Mouse (Mus musculus) midbrain, embryonic 14.5 days (tissue): ENCODE results near the gene Tat. TPM values are rescaled to one million over a fixed set of nuclear protein-coding genes. Genes with fewer than 3 reads are reported as not detected.
A peak's percentile ranks its signal among the peaks of the same experiment; 100 is the strongest.
"Not testable (repeated sequence)": the region's sequence is repeated elsewhere in the genome, so short reads cannot be mapped to it uniquely, and the experiment has no call there.

Experiments used
- ATAC-seq: fragments of 200-750 bp; cut with Nextera tagmentation; 2 replicates; pipeline ENCODE4 v1.8.0; 2017; ENCODE audit warnings: moderate number of reproducible peaks, moderate library complexity; ENCODE audit not compliant: low FRiP score, low TSS enrichment
- DNase-seq: peaks from one replicate; pipeline ENCODE4 v3.0.0-alpha.2; 2015
- H3K27ac ChIP-seq: fragments of 300-500 bp; sonication (generic); replicated peaks from 2 replicates; pipeline ENCODE4 v1.5.1; 2014; ENCODE audit warnings: mild to moderate bottlenecking, low read depth, low read length, moderate library complexity
- H3K27me3 ChIP-seq: fragments of 300-500 bp; sonication (generic); 2 replicates; pipeline ENCODE4 v1.6.1; 2014; ENCODE audit warnings: low read length, control low read depth, mixed read lengths; ENCODE audit not compliant: control insufficient read depth, insufficient read depth
- H3K36me3 ChIP-seq: fragments of 300-500 bp; sonication (generic); 2 replicates; pipeline ENCODE4 v1.6.1; 2014; ENCODE audit warnings: low read length, control low read depth; ENCODE audit not compliant: control insufficient read depth, insufficient read depth
- H3K4me1 ChIP-seq: fragments of 300-500 bp; sonication (generic); 2 replicates; pipeline ENCODE4 v1.6.1; 2014; ENCODE audit warnings: mild to moderate bottlenecking, antibody characterized with exemption, low read length, control low read depth; ENCODE audit not compliant: control insufficient read depth, insufficient read depth
- H3K4me2 ChIP-seq: fragments of 300-500 bp; sonication (generic); 2 replicates; pipeline ENCODE4 v1.6.1; 2014; ENCODE audit warnings: mild to moderate bottlenecking, low read length, moderate library complexity
- H3K4me3 ChIP-seq: fragments of 300-500 bp; sonication (generic); replicated peaks from 2 replicates; pipeline ENCODE4 v1.5.1; 2014; ENCODE audit warnings: low read depth, low read length
- H3K9ac ChIP-seq: fragments of 300-500 bp; sonication (generic); replicated peaks from 2 replicates; pipeline ENCODE4 v1.6.1; 2014; ENCODE audit warnings: mild to moderate bottlenecking, low read length, moderate library complexity
- H3K9me3 ChIP-seq: fragments of 300-500 bp; sonication (generic); 2 replicates; pipeline ENCODE4 v1.6.1; 2016; ENCODE audit warnings: low read length, control low read depth, mixed read lengths; ENCODE audit not compliant: control insufficient read depth
- WGBS: fragments of 180-500 bp; shearing (Covaris S2); extraction: QIAGEN DNeasy Blood & Tissue Kit; methylation state at CpG from one replicate; pipeline ENCODE4 v1.1.7; 2014; 5-methylcytosine and 5-hydroxymethylcytosine counted together
- polyA plus RNA-seq: library from polyadenylated mRNA; unstranded; fragments of >200 nt; fragmentation: Nextera tagmentation; extraction: Ambion mirVana; gene quantifications from 2 replicates; pipeline ENCODE4 v1.2.1, GENCODE M21; 2014

Gene Tat
- polyA plus RNA-seq, 1 experiment from 2014 or later: not detected

DNA sequence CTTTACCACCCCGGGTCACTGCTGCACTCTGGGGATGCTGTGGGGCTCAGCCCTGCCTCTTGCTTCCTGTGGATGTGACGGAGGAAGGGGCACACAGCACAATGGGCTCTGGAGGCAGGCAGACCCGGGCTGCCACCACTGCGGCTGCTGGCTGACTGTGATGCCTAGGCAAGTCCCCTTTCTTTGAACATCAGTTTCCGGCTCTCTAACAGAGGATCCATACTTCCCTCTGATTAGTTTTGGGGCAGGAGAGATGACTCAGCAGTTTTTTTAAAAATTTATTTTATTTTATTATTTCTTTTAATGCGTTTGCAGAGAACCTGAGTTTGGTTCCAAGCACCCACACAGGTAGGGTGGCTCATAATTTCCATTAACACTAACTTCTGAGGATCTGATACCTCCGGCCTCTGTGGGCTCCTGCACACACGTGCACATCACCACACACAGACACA, 18.8 kb downstream of the Tat start:
- Histone ChIP-seq H3K4me1 (peaks cover 5% of the 10 kb centered on the region), H3K27me3 (no peaks in the 10 kb centered on the region), H3K36me3 (no peaks in the 10 kb centered on the region), H3K27ac (no peak overlapping the region), H3K9me3 (no peaks in the 10 kb centered on the region), H3K4me2 (no peak overlapping the region), H3K4me3 (no peak overlapping the region), H3K9ac (no peak overlapping the region)
- DNase-seq: no peak
- WGBS: 68% methylated on average over 8 of the region's 8 CpGs
- ATAC-seq: no peak

- H3K27ac ChIP-seq: no peak overlapping the region
- no peaks in the 10 kb centered on the region for H3K36me3 ChIP-seq
- ATAC-seq: no peak
- WGBS: 37% methylated on average over 5 of the region's 5 CpGs
- H3K9ac ChIP-seq: no peak overlapping the region
- no peaks in the 10 kb centered on the region for H3K9me3 ChIP-seq
- no peak overlapping the region for H3K4me3 ChIP-seq
- H3K27me3 ChIP-seq: no peaks in the 10 kb centered on the region
- peaks cover 5% of the 10 kb centered on the region for H3K4me1 ChIP-seq
- no peak overlapping the region for H3K4me2 ChIP-seq
- DNase-seq: peak; percentile 62
These were observed 20.6 kb downstream of the Tat start for GRCm38 (mm10) chr8:110010868-110011267.

DNA sequence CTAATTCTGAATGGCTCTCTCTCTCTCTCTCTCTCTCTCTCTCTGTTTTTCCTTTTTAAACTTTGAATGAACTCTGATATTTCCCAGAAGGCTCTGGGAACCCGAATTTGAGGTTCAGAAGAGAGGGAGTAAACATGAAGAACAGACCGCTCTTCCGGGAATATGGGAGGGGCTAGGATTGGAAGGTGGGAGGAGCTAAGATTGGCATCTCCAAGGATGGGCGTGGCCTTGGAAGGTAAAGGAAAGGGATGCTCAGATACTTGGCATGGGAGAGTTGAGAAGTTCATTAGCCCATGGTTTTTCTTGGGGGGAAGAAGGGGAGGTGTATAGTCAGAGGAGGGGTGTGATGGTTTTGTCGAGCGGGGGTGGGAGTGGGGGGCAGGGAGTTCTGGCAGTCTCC, 31.8 kb downstream of the Tat start:
- 60% methylated on average over 6 of the region's 6 CpGs for WGBS
- no peak overlapping the region for H3K9ac ChIP-seq
- H3K36me3 ChIP-seq: no peaks in the 10 kb centered on the region
- ATAC-seq (no peak), DNase-seq (no peak)
- no peaks in the 10 kb centered on the region for H3K9me3 ChIP-seq
- no peaks in the 10 kb centered on the region for H3K27me3 ChIP-seq
- no peak overlapping the region for H3K4me3 ChIP-seq
- H3K27ac ChIP-seq: no peak overlapping the region
- no peaks in the 10 kb centered on the region for H3K4me1 ChIP-seq
- no peak overlapping the region for H3K4me2 ChIP-seq

GRCm38 (mm10) chr8:110022768-110023344, 32.6 kb downstream of the Tat start:
- Histone ChIP-seq H3K27me3 (no peaks in the 10 kb centered on the region), H3K36me3 (no peaks in the 10 kb centered on the region), H3K27ac (no peak overlapping the region), H3K9me3 (no peaks in the 10 kb centered on the region), H3K4me2 (no peak overlapping the region), H3K4me1 (no peaks in the 10 kb centered on the region), H3K4me3 (no peak overlapping the region), H3K9ac (no peak overlapping the region)
- ATAC-seq (no peak), DNase-seq (no peak)
- 93% methylated on average over 10 of the region's 10 CpGs for WGBS

GRCm38 (mm10) chr8:110033771-110034170, 43.5 kb downstream of the Tat start:
- H3K4me2 ChIP-seq, H3K9me3 ChIP-seq, H3K27me3 ChIP-seq, H3K4me3 ChIP-seq, H3K9ac ChIP-seq, H3K27ac ChIP-seq, ATAC-seq, H3K4me1 ChIP-seq, H3K36me3 ChIP-seq: not testable (repeated sequence)
- peak; percentile 15 for DNase-seq
- 29% methylated on average over 8 of the region's 8 CpGs for WGBS

DNA sequence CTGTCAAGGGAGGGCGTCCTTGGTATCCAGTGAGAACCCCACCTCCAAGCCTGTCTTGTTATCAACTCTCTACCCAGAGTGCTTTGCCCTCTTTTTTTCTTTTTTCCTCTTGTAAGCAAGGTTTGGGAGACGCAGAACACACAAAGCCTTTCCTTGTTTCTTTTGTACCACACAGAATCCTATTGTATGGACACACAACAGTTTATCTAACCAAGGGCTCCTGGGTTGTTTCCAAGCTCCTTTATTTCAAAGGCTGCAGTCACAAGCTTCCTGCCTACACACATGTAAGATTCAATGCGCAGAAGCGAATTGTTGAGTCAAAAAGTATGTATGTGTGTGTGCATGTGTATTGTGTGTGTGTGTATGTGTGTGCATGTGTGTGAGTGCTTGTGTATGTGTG, 44.1 kb downstream of the Tat start:
- Histone ChIP-seq H3K9ac (no peak overlapping the region), H3K27me3 (no peaks in the 10 kb centered on the region), H3K4me3 (no peak overlapping the region), H3K27ac (no peak overlapping the region), H3K36me3 (no peaks in the 10 kb centered on the region), H3K4me1 (0 out of 2 replicates have a peak, but pooled peaks cover 7% of the 10 kb centered on the region), H3K4me2 (no peak overlapping the region), H3K9me3 (no peaks in the 10 kb centered on the region)
- DNase-seq: no peak
- no peak for ATAC-seq
- WGBS: 51% methylated on average over 4 of the region's 4 CpGs

- Histone ChIP-seq H3K9ac (no peak overlapping the region), H3K4me1 (0 out of 2 replicates have a peak, but pooled peaks cover 7% of the 10 kb centered on the region), H3K4me2 (no peak overlapping the region), H3K27me3 (no peaks in the 10 kb centered on the region), H3K9me3 (no peaks in the 10 kb centered on the region), H3K4me3 (no peak overlapping the region), H3K36me3 (no peaks in the 10 kb centered on the region), H3K27ac (no peak overlapping the region)
- ATAC-seq (no peak), DNase-seq (peak; percentile 25)
- WGBS: 78% methylated on average over 2 of the region's 2 CpGs
These were observed 45.9 kb downstream of the Tat start for GRCm38 (mm10) chr8:110036156-110036555.

DNA sequence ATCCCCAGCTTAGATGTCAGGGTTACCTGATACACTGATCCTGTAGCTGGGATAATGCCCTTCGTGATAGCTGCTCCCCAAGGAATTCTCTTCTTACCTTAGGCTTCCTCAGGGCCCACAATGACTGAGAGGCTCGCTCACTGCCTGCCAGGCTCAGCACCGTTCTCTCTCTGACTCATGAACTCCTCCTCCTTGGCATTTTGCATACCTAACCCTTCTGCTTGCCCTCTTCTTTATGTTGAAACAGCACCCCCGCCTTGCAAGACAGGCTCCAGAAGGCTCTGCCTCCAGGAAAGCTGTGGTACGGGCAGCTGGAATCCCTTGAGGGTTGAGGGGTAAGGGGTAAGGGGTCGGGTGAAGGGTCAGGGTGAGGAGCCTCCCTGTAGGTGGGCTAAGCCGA, 49.0 kb downstream of the Tat start:
- Histone ChIP-seq H3K36me3 (no peaks in the 10 kb centered on the region), H3K4me2 (no peak overlapping the region), H3K27ac (no peak overlapping the region), H3K4me3 (no peak overlapping the region), H3K9me3 (no peaks in the 10 kb centered on the region), H3K4me1 (0 out of 2 replicates have a peak, but pooled peaks cover 4% of the 10 kb centered on the region), H3K9ac (no peak overlapping the region), H3K27me3 (no peaks in the 10 kb centered on the region)
- ATAC-seq: no peak
- 52% methylated on average over 7 of the region's 7 CpGs for WGBS
- no peak for DNase-seq

DNA sequence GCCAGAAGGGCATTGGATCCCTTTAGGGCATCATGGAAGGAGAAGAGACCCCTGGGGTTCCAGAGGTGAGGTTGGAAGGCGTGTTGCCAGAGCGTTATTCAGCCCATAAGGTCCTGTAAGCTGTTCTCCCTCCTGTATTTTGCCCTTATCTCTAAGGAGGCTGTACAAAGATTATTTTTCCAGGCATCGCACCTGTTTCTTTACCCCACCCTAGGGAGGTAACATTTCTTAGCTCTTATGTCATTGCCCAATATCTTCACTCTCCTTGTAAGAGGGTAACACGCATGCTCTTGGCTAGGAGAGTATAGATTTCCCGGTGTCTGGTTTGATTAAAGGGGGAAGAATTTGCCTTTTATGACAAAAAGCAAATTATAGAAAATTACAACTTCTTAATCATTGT, 49.4 kb downstream of the Tat start, which contains the start of gene Chst4:
Chst4 (minus strand) TSS at position 82 of the 400 bp plus-strand sequence.
- Histone ChIP-seq H3K9ac (no peak within 1 kb of the TSS), H3K4me1 (no peaks in the 10 kb centered on the region), H3K4me2 (no peak within 1 kb of the TSS), H3K36me3 (no peaks in the 10 kb centered on the region), H3K4me3 (no peak within 1 kb of the TSS), H3K27me3 (no peaks in the 10 kb centered on the region), H3K27ac (no peak within 1 kb of the TSS), H3K9me3 (no peaks in the 10 kb centered on the region)
- WGBS: 78% methylated on average over 5 of the region's 5 CpGs
- DNase-seq (no peak), ATAC-seq (no peak)
